Mouse (Mus musculus): ENCODE measurements around the gene Upk2. TPM values are rescaled to one million over a fixed set of nuclear protein-coding genes. Genes with fewer than 3 reads are reported as not detected.

Upk2 gene
- polyA plus RNA-seq, 1 experiment from 2014 or later, result 0.83 TPM

DNA sequence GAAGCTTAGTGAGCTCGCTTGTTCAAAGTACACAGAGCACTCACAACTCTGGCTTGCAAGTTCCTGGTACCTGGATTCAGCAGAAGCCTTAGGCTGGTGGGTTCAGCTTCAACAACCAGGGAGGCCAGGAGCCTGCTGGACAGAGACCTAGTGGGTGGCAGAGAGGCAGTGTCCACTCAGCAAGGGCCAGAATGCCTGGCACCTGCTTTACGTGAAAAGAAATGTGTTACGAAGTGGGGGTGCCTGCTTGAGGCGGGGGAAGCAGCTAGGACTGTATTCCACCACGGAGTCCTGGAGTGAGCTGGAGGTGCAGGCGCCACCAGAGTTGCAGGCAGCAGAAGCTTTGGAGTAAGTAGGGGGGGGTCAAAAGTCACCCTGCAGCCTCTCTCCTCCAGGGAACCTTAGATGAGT, 30.3 kb upstream of the Upk2 start:
- peak overlapping the region; percentile 71 for H3K4me2 ChIP-seq (replicated peaks; ENCODE audit: low read depth, low read length)
- H3K4me3 ChIP-seq (ENCODE audit: low read depth, low read length), result peak overlapping the region; percentile 97
- no peak overlapping the region for H3K27ac ChIP-seq (ENCODE audit: low read depth, low read length)
- H3K27me3 ChIP-seq (ENCODE audit: control insufficient read depth, insufficient read depth, low read length), result no peaks in the 10 kb centered on the region
- WGBS, result 34% methylated on average over 6 of the region's 6 CpGs
- peaks cover 54% of the 10 kb centered on the region for H3K4me1 ChIP-seq (replicated peaks; ENCODE audit: control insufficient read depth, insufficient read depth, low read length)
- no peak for DNase-seq (ENCODE audit: low spot score)
- peak overlapping the region; percentile 98; the same call in 1 of the 2 replicates for H3K9ac ChIP-seq (ENCODE audit: low read depth, low read length)
- H3K36me3 ChIP-seq (ENCODE audit: control insufficient read depth, insufficient read depth, low read length), result no peaks in the 10 kb centered on the region
- no peak for ATAC-seq (ENCODE audit: low FRiP score)
- H3K9me3 ChIP-seq (ENCODE audit: control insufficient read depth, low read length), result no peaks in the 10 kb centered on the region

DNA sequence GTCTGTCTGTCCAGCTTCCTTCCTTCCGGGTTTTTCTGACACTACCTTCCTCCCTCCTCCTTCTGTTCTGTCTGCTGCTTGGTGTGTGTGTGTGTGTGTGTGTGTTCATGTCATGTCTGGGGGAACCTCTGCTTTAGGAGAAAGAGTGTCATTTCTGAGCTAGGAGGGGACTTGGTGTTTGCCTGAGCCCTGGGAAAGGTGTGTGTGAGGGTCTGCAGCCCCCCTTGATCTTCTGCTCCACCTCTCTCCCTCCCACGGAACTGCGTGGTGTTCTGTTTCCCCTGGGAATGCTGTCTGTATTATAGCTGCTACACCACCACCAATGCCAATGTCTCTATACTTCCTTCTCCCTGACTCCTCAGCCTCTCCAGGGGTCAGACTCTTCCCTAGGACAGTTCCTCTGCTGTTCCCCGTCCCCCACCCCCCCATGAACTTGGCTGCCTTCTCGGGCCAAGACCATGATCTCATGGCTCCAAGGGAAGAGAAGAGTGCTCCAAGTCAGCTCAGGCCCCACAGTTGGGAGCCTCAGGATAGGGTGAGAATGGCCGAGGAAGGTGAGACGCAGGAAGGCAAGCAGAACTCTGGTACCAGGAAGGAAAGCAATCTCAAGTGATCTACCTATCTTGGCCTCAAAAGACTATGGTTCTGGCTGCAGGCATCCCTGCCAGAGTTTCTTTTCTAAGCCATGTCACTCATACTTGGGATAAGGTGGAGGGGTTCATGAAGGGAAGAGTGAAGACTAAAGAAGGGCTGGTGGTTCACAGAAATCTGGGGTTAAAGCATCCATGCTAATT, 29.7 kb upstream of the Upk2 start:
- ATAC-seq (ENCODE audit: low FRiP score), result no peak
- 50% methylated on average over 7 of the region's 7 CpGs for WGBS
- Histone ChIP-seq H3K4me1 (replicated peaks; ENCODE audit: control insufficient read depth, insufficient read depth, low read length) (peaks cover 53% of the 10 kb centered on the region), H3K36me3 (ENCODE audit: control insufficient read depth, insufficient read depth, low read length) (no peaks in the 10 kb centered on the region), H3K27ac (ENCODE audit: low read depth, low read length) (no peak overlapping the region), H3K4me3 (ENCODE audit: low read depth, low read length) (peak overlapping the region; percentile 97), H3K9ac (ENCODE audit: low read depth, low read length) (peak overlapping the region; percentile 98), H3K4me2 (replicated peaks; ENCODE audit: low read depth, low read length) (peak overlapping the region; percentile 71), H3K27me3 (ENCODE audit: control insufficient read depth, insufficient read depth, low read length) (no peaks in the 10 kb centered on the region), H3K9me3 (ENCODE audit: control insufficient read depth, low read length) (no peaks in the 10 kb centered on the region)
- DNase-seq (ENCODE audit: low spot score), result no peak

- peak overlapping the region; percentile 98 for H3K9ac ChIP-seq (ENCODE audit: low read depth, low read length)
- no peaks in the 10 kb centered on the region for H3K9me3 ChIP-seq (ENCODE audit: control insufficient read depth, low read length)
- no peaks in the 10 kb centered on the region for H3K27me3 ChIP-seq (ENCODE audit: control insufficient read depth, insufficient read depth, low read length)
- H3K36me3 ChIP-seq (ENCODE audit: control insufficient read depth, insufficient read depth, low read length), result no peaks in the 10 kb centered on the region
- ATAC-seq (ENCODE audit: low FRiP score) (peak; percentile 47), DNase-seq (ENCODE audit: low spot score) (peak; percentile 82)
- WGBS, result under 1% methylated on average over 12 of the region's 12 CpGs
- peaks cover 43% of the 10 kb centered on the region for H3K4me1 ChIP-seq (replicated peaks; ENCODE audit: control insufficient read depth, insufficient read depth, low read length)
- H3K4me2 ChIP-seq (replicated peaks; ENCODE audit: low read depth, low read length), result peak overlapping the region; percentile 71
- peak overlapping the region; percentile 96 for H3K27ac ChIP-seq (ENCODE audit: low read depth, low read length)
- peak overlapping the region; percentile 97 for H3K4me3 ChIP-seq (ENCODE audit: low read depth, low read length)
Observed at GRCm38 (mm10) chr9:44483510-44484044, 28.8 kb upstream of the Upk2 start.

DNA sequence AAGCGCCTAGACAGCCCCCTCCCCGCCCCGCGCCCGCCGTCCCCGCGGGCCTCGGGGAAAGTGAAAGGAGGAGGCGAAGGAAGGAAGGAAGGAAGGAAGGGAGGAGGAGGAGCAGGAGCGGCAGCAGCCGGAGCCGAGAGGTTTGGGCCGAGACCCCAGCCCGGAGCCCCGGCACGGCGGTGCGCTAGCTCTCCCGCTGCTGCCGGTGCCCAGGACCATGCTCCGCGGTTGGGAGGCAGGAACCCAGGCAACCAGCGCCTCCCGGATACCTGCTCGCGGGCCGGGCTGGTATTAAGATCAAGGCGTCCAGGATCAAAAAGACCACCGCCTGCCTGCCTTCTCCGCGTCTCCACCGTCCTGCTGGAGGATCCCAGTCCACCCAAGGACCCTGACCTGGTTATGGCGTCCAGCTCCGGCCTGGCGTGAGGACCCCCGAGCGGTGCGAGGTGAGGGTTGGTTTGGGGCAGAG, 28.3 kb upstream of the Upk2 start:
- ATAC-seq (ENCODE audit: low FRiP score), result no peak
- Histone ChIP-seq H3K27ac (ENCODE audit: low read depth, low read length) (peak overlapping the region; percentile 96), H3K27me3 (ENCODE audit: control insufficient read depth, insufficient read depth, low read length) (no peaks in the 10 kb centered on the region), H3K4me3 (ENCODE audit: low read depth, low read length) (peak overlapping the region; percentile 97), H3K4me1 (replicated peaks; ENCODE audit: control insufficient read depth, insufficient read depth, low read length) (peaks cover 39% of the 10 kb centered on the region), H3K4me2 (replicated peaks; ENCODE audit: low read depth, low read length) (peak overlapping the region; percentile 71), H3K36me3 (ENCODE audit: control insufficient read depth, insufficient read depth, low read length) (no peaks in the 10 kb centered on the region), H3K9me3 (ENCODE audit: control insufficient read depth, low read length) (no peaks in the 10 kb centered on the region), H3K9ac (ENCODE audit: low read depth, low read length) (peak overlapping the region; percentile 98)
- peak; percentile 56 for DNase-seq (ENCODE audit: low spot score)
- WGBS, result under 1% methylated on average over 31 of the region's 39 CpGs

GRCm38 (mm10) chr9:44482552-44482951, 27.8 kb upstream of the Upk2 start, which contains the start of gene Bcl9l:
TSS of gene Bcl9l (plus strand) at chr9:44482825.
- H3K27me3 ChIP-seq (ENCODE audit: control insufficient read depth, insufficient read depth, low read length), result no peaks in the 10 kb centered on the region
- peak within 1 kb of the TSS; percentile 96 for H3K27ac ChIP-seq (ENCODE audit: low read depth, low read length)
- peak within 1 kb of the TSS; percentile 98 for H3K9ac ChIP-seq (ENCODE audit: low read depth, low read length)
- no peaks in the 10 kb centered on the region for H3K36me3 ChIP-seq (ENCODE audit: control insufficient read depth, insufficient read depth, low read length)
- H3K4me1 ChIP-seq (replicated peaks; ENCODE audit: control insufficient read depth, insufficient read depth, low read length), result peaks cover 37% of the 10 kb centered on the region
- under 1% methylated on average over 31 of the region's 31 CpGs for WGBS
- ATAC-seq (ENCODE audit: low FRiP score), result peak; percentile 65
- DNase-seq (ENCODE audit: low spot score), result peak; percentile 95
- peak within 1 kb of the TSS; percentile 97 for H3K4me3 ChIP-seq (ENCODE audit: low read depth, low read length)
- H3K4me2 ChIP-seq (replicated peaks; ENCODE audit: low read depth, low read length), result peak within 1 kb of the TSS; percentile 71
- H3K9me3 ChIP-seq (ENCODE audit: control insufficient read depth, low read length), result no peaks in the 10 kb centered on the region

DNA sequence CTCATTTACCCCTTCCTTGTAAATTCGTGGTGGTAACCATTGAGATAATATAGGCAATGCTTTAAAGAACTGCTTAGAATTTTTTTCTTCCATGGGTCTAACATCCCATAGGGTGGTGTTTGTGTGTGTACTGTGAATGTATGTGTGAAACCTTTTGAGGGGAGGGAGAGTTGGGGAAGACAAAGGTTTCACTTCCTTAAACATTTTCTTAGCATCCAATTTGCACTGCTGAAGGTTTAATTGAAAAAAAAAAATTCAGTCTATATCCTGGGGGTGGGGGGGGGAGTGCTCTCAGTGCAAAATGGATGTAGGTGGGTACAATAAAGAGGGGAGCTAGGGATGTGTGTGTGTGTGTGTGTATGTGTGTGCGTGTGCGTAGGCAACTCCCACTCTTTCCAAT, 27.3 kb upstream of the Upk2 start:
- H3K9ac ChIP-seq (ENCODE audit: low read depth, low read length), result peak overlapping the region; percentile 98; the same call in 1 of the 2 replicates
- no peak overlapping the region; the same call in 1 of the 2 replicates for H3K4me3 ChIP-seq (ENCODE audit: low read depth, low read length)
- H3K27ac ChIP-seq (ENCODE audit: low read depth, low read length), result 0 out of 2 replicates have a peak overlapping the region, but pooled peaks have one; percentile 96
- H3K4me2 ChIP-seq (replicated peaks; ENCODE audit: low read depth, low read length), result peak overlapping the region; percentile 71; the same call in 1 of the 2 replicates
- DNase-seq (ENCODE audit: low spot score), result no peak
- no peak for ATAC-seq (ENCODE audit: low FRiP score)
- 13% methylated on average over 3 of the region's 3 CpGs for WGBS
- H3K9me3 ChIP-seq (ENCODE audit: control insufficient read depth, low read length), result no peaks in the 10 kb centered on the region
- H3K36me3 ChIP-seq (ENCODE audit: control insufficient read depth, insufficient read depth, low read length), result no peaks in the 10 kb centered on the region
- H3K27me3 ChIP-seq (ENCODE audit: control insufficient read depth, insufficient read depth, low read length), result peaks cover 2% of the 10 kb centered on the region; the same call in 1 of the 2 replicates
- peaks cover 33% of the 10 kb centered on the region for H3K4me1 ChIP-seq (replicated peaks; ENCODE audit: control insufficient read depth, insufficient read depth, low read length)

DNA sequence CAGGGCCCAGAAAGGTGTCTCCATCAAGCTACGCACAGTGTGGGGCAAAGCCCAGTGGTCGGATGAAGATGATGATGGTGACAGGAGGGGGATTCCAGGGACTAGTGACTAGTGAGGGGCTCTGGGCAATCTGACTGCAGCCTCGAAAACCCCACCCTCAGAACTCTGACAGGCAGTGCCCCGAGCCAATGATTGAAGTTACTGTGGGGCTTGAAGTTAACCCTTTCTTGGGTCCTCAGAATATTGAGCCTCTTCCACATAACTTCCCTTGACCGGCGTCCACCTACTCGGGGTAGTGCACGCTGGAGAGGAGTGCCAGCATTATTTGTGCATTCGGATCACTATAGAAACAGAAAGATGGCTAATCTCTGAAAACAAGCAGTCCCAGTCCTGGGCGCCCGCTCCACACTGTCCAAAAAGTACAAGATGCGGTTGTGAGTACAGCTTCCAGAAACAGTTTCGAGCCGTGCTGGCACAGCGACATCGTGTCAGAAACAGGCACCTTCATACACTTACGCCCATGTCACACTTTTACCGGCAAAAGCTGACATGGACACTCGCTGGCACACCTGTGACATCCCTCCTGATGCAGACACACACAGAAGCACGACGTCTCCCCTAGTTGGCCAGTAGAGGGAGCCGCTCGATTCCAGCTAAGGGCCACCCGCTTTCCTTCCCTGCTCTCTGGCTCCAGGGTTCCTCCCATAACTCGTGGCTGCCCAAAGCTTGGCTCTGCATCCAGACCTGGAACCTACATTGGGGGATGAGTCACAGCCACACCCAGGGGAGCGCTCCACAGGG, 25.1 kb upstream of the Upk2 start:
- H3K4me3 ChIP-seq (ENCODE audit: low read depth, low read length), result peak overlapping the region; percentile 61
- DNase-seq (ENCODE audit: low spot score) (peak; percentile 87), ATAC-seq (ENCODE audit: low FRiP score) (peak; percentile 56; the same call in 1 of the 2 replicates)
- peaks cover 10% of the 10 kb centered on the region for H3K4me1 ChIP-seq (replicated peaks; ENCODE audit: control insufficient read depth, insufficient read depth, low read length)
- under 1% methylated on average over 26 of the region's 26 CpGs for WGBS
- peak overlapping the region; percentile 98 for H3K4me2 ChIP-seq (replicated peaks; ENCODE audit: low read depth, low read length)
- H3K36me3 ChIP-seq (ENCODE audit: control insufficient read depth, insufficient read depth, low read length), result no peaks in the 10 kb centered on the region
- H3K9ac ChIP-seq (ENCODE audit: low read depth, low read length), result peak overlapping the region; percentile 62
- peaks cover 2% of the 10 kb centered on the region; the same call in 1 of the 2 replicates for H3K27me3 ChIP-seq (ENCODE audit: control insufficient read depth, insufficient read depth, low read length)
- H3K27ac ChIP-seq (ENCODE audit: low read depth, low read length), result peak overlapping the region; percentile 86
- no peaks in the 10 kb centered on the region for H3K9me3 ChIP-seq (ENCODE audit: control insufficient read depth, low read length)

- no peaks in the 10 kb centered on the region for H3K9me3 ChIP-seq (ENCODE audit: control insufficient read depth, low read length)
- peak overlapping the region; percentile 62 for H3K9ac ChIP-seq (ENCODE audit: low read depth, low read length)
- WGBS, result under 1% methylated on average over 27 of the region's 29 CpGs
- peak overlapping the region; percentile 61 for H3K4me3 ChIP-seq (ENCODE audit: low read depth, low read length)
- peaks cover 3% of the 10 kb centered on the region; the same call in 1 of the 2 replicates for H3K4me1 ChIP-seq (replicated peaks; ENCODE audit: control insufficient read depth, insufficient read depth, low read length)
- peaks cover 2% of the 10 kb centered on the region; the same call in 1 of the 2 replicates for H3K27me3 ChIP-seq (ENCODE audit: control insufficient read depth, insufficient read depth, low read length)
- H3K27ac ChIP-seq (ENCODE audit: low read depth, low read length), result peak overlapping the region; percentile 86
- peak; percentile 88 for DNase-seq (ENCODE audit: low spot score)
- H3K4me2 ChIP-seq (replicated peaks; ENCODE audit: low read depth, low read length), result peak overlapping the region; percentile 98
- H3K36me3 ChIP-seq (ENCODE audit: control insufficient read depth, insufficient read depth, low read length), result no peaks in the 10 kb centered on the region
- peak; percentile 67 for ATAC-seq (ENCODE audit: low FRiP score)
Observed at GRCm38 (mm10) chr9:44478959-44479605, 24.3 kb upstream of the Upk2 start.
